Mouse (Mus musculus): ENCODE measurements around the gene Ahnak2.
"Not testable (repeated sequence)": the region's sequence is repeated elsewhere in the genome, so short reads cannot be mapped to it uniquely, and the experiment has no call there.

The Ahnak2 gene

GRCm38 (mm10) chr12:112801864-112802846 lies at the start of gene Ahnak2:
Ahnak2 (minus strand) TSS chr12:112802657.
- DNase-seq, result peak; percentile 56 to 80

- DNase-seq, result no peak
These were observed 48.7 kb upstream of the Ahnak2 start for GRCm38 (mm10) chr12:112851116-112851515.

- no peak for DNase-seq
These were observed 47.9 kb upstream of the Ahnak2 start for GRCm38 (mm10) chr12:112850344-112850743.

GRCm38 (mm10) chr12:112849235-112850022 lies 47.0 kb upstream of the Ahnak2 start:
- peak in 1 of 2 experiments; percentile 26 for DNase-seq

- DNase-seq, result no peak
These were observed 45.4 kb upstream of the Ahnak2 start for GRCm38 (mm10) chr12:112847880-112848279.

GRCm38 (mm10) chr12:112843803-112844202 lies 41.3 kb upstream of the Ahnak2 start:
- DNase-seq, result peak; percentile 91 to 96

GRCm38 (mm10) chr12:112842128-112842527 lies 39.7 kb upstream of the Ahnak2 start:
- DNase-seq, result not testable (repeated sequence)

GRCm38 (mm10) chr12:112841338-112841892 lies 39.0 kb upstream of the Ahnak2 start:
- DNase-seq, result not testable (repeated sequence)

- DNase-seq, result peak; percentile 27 to 40
These were observed 38.0 kb upstream of the Ahnak2 start for GRCm38 (mm10) chr12:112840209-112841086.

GRCm38 (mm10) chr12:112835046-112835445 lies 32.6 kb upstream of the Ahnak2 start:
- DNase-seq, result peak; percentile 44 to 57

GRCm38 (mm10) chr12:112833527-112833926 lies 31.1 kb upstream of the Ahnak2 start:
- no peak for DNase-seq

GRCm38 (mm10) chr12:112832411-112832810 lies 30.0 kb upstream of the Ahnak2 start:
- no peak for DNase-seq

- DNase-seq, result no peak
These were observed 28.1 kb upstream of the Ahnak2 start for GRCm38 (mm10) chr12:112830570-112830969.

- DNase-seq, result no peak
These were observed 27.7 kb upstream of the Ahnak2 start for GRCm38 (mm10) chr12:112830141-112830540.

GRCm38 (mm10) chr12:112829244-112829864 lies 26.9 kb upstream of the Ahnak2 start, which contains the start of gene Cdca4:
Cdca4 (minus strand) TSS chr12:112829423.
- peak; percentile 99 to 100 for DNase-seq

GRCm38 (mm10) chr12:112828501-112829243 lies 26.2 kb upstream of the Ahnak2 start:
- DNase-seq, result no peak

GRCm38 (mm10) chr12:112825901-112826300 lies 23.4 kb upstream of the Ahnak2 start:
- DNase-seq, result no peak

- DNase-seq, result no peak
These were observed 20.8 kb upstream of the Ahnak2 start for GRCm38 (mm10) chr12:112823221-112823620.

GRCm38 (mm10) chr12:112822676-112823075 lies 20.2 kb upstream of the Ahnak2 start:
- no peak for DNase-seq

- no peak for DNase-seq
These were observed 19.5 kb upstream of the Ahnak2 start for GRCm38 (mm10) chr12:112821974-112822373.

GRCm38 (mm10) chr12:112821216-112821615 lies 18.8 kb upstream of the Ahnak2 start:
- DNase-seq, result no peak
